Mouse (Mus musculus) intestine, embryonic 16.5 days (tissue): ENCODE data around the gene Kcnrg. TPM values are rescaled to one million over a fixed set of nuclear protein-coding genes. Genes with fewer than 3 reads are reported as not detected.

ENCODE experiments used
- ATAC-seq: fragments of 200-750 bp; cut with Nextera tagmentation; 2 replicates; pipeline ENCODE4 v1.8.0; 2017; ENCODE audit warnings: moderate TSS enrichment, moderate library complexity
- H3K27ac ChIP-seq: fragments of 300-500 bp; sonication (generic); 2 replicates; pipeline ENCODE4 v1.5.1; 2014; ENCODE audit warnings: mild to moderate bottlenecking, low read length
- H3K27me3 ChIP-seq: fragments of 300-500 bp; sonication (generic); replicated peaks from 2 replicates; pipeline ENCODE4 v1.6.1; 2014; ENCODE audit warnings: low read length, control low read depth, mixed read lengths; ENCODE audit not compliant: control insufficient read depth, insufficient read depth
- H3K36me3 ChIP-seq: fragments of 300-500 bp; sonication (generic); 2 replicates; pipeline ENCODE4 v1.6.1; 2014; ENCODE audit warnings: low read length, control low read depth; ENCODE audit not compliant: control insufficient read depth, insufficient read depth
- H3K4me1 ChIP-seq: fragments of 300-500 bp; sonication (generic); 2 replicates; pipeline ENCODE4 v1.6.1; 2014; ENCODE audit warnings: low read length, control low read depth, mixed read lengths; ENCODE audit not compliant: control insufficient read depth, insufficient read depth
- H3K4me2 ChIP-seq: fragments of 300-500 bp; sonication (generic); 2 replicates; pipeline ENCODE4 v1.6.1; 2014; ENCODE audit warnings: low read depth, low read length, control low read depth
- H3K4me3 ChIP-seq: fragments of 300-500 bp; sonication (generic); 2 replicates; pipeline ENCODE4 v1.5.1; 2014; ENCODE audit warnings: mild to moderate bottlenecking, low read length
- H3K9ac ChIP-seq: fragments of 300-500 bp; sonication (generic); 2 replicates; pipeline ENCODE4 v1.6.1; 2014; ENCODE audit warnings: low read depth, low read length
- H3K9me3 ChIP-seq: fragments of 300-500 bp; sonication (generic); 2 replicates; pipeline ENCODE4 v1.6.1; 2016; ENCODE audit warnings: low read length, control low read depth; ENCODE audit not compliant: control insufficient read depth
- WGBS: fragments of 180-500 bp; shearing (Covaris S2); extraction: QIAGEN DNeasy Blood & Tissue Kit; methylation state at CpG from one replicate; pipeline ENCODE4 v1.1.7; 2014; 5-methylcytosine and 5-hydroxymethylcytosine counted together
- microRNA counts: library from miRNA; unstranded; fragments of <30 nt; microRNA quantifications from one replicate; lab custom pipeline; 2016
- microRNA-seq: library from miRNA; unstranded; fragments of <30 nt; microRNA quantifications from one replicate; pipeline ENCODE4, GENCODE M21; 2016
- polyA plus RNA-seq: library from polyadenylated mRNA; unstranded; fragments of >200 nt; fragmentation: Nextera tagmentation; extraction: Ambion mirVana; gene quantifications from 2 replicates; pipeline ENCODE4 v1.2.1, GENCODE M21; 2015

The Kcnrg gene
- polyA plus RNA-seq, 1 experiment from 2014 or later: 0.44 TPM

GRCm38 (mm10) chr14:61650291-61650960 lies 43.2 kb downstream of the Kcnrg start:
- Histone ChIP-seq H3K4me1 (peaks cover 4% of the 10 kb centered on the region; the same call in 1 of the 2 replicates), H3K4me2 (no peak overlapping the region), H3K9ac (no peak overlapping the region), H3K36me3 (no peaks in the 10 kb centered on the region), H3K9me3 (no peaks in the 10 kb centered on the region), H3K27me3 (no peaks in the 10 kb centered on the region), H3K27ac (0 out of 2 replicates have a peak overlapping the region, but pooled peaks have one; percentile 2), H3K4me3 (no peak overlapping the region)
- WGBS: 43% methylated on average over 9 of the region's 9 CpGs
- ATAC-seq: no peak

DNA sequence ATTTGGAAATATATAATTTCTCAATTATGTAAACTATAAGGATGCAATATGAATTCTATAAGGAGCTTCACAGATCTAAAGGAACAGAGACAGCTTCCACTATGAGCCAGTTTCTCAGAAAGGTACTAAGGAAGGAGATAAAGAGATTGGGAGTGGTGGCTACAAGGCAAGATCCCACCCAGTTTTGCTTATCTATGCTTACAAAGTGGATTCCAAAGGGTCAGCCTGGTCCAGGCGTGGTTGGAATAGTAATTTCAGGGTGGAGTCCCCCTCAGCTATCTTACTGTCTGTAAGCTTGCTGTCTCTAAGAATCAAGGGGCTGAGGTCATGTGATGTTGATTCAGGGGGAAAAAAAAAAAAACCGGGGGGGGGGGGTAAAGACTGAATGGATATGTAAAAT lies 49.2 kb downstream of the Kcnrg start:
- 31% methylated on average over 2 of the region's 2 CpGs for WGBS
- Histone ChIP-seq H3K4me1 (no peaks in the 10 kb centered on the region), H3K9ac (no peak overlapping the region), H3K27ac (no peak overlapping the region), H3K9me3 (no peaks in the 10 kb centered on the region), H3K36me3 (no peaks in the 10 kb centered on the region), H3K4me3 (no peak overlapping the region), H3K27me3 (no peaks in the 10 kb centered on the region), H3K4me2 (no peak overlapping the region)
- peak; percentile 87 for ATAC-seq

DNA sequence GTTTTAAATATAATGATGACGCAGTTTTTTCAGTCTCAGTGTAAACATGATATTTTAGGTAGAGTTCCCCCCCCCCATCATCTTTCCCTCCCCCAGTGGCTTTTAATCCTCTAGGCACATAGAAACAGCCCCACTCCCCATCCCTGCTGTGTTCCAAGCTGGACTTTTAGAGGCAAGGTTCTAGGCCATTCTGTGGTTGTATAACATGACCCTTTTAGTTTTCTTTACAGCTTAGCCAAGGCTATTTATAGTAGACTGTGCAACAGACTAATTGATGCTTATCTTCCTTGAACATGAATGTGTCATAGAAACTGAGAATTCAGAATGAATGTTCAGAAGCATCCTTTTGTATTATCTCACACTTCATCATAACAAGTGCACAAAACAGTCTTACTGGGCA lies 54.2 kb downstream of the Kcnrg start:
- Histone ChIP-seq H3K27me3 (no peaks in the 10 kb centered on the region), H3K27ac (no peak overlapping the region), H3K4me1 (no peaks in the 10 kb centered on the region), H3K9me3 (no peaks in the 10 kb centered on the region), H3K9ac (no peak overlapping the region), H3K4me2 (no peak overlapping the region), H3K4me3 (no peak overlapping the region), H3K36me3 (no peaks in the 10 kb centered on the region)
- ATAC-seq: no peak
- 94% methylated on average over 1 of the region's 1 CpGs for WGBS

- Histone ChIP-seq H3K4me3 (no peak overlapping the region), H3K27me3 (no peaks in the 10 kb centered on the region), H3K27ac (no peak overlapping the region), H3K9ac (no peak overlapping the region), H3K4me2 (no peak overlapping the region), H3K9me3 (no peaks in the 10 kb centered on the region), H3K36me3 (no peaks in the 10 kb centered on the region), H3K4me1 (no peaks in the 10 kb centered on the region)
- WGBS: 87% methylated on average over 8 of the region's 8 CpGs
- no peak for ATAC-seq
Observed at GRCm38 (mm10) chr14:61662307-61662706, 55.0 kb downstream of the Kcnrg start.

MicroRNAs encoded within 50 kb of the gene (microRNA counts, 519-probe panel; counts per million panel counts)
- microRNA mmu-miR-15a (lab: Ali Mortazavi, UCI) (3,765 counts per million, percentile 94 among the panel's probes with 10 or more counts), microRNA mmu-miR-16 (lab: Ali Mortazavi, UCI) (4,527 counts per million, percentile 100 among the panel's probes with 10 or more counts)

Small RNA genes within 50 kb of the gene (microRNA-seq; reads per million reads assigned to microRNA genes)
- gene Mir15a (3,524 reads per million, percentile 85 among the genes with 10 or more reads in this experiment), gene Mir16-1 (1,329 reads per million, percentile 76 among the genes with 10 or more reads in this experiment)

Other genes starting within 250 kb of the Kcnrg start
- 8.1 and 8.2 TPM in 2 replicates for gene Ebpl, start 247.0 kb upstream of the Kcnrg start, polyA plus RNA-seq
- gene Kpna3, start 167.6 kb upstream of the Kcnrg start, polyA plus RNA-seq: 35.4 and 37.4 TPM in 2 replicates
- gene Spryd7, start 50.6 kb upstream of the Kcnrg start, polyA plus RNA-seq: 26.6 and 27.0 TPM in 2 replicates
- gene Trim13, start 9.2 kb upstream of the Kcnrg start, polyA plus RNA-seq: 8.6 and 10.1 TPM in 2 replicates